Mouse (Mus musculus) ES-Bruce4 (cell line): ENCODE measurements around the gene Slit1. TPM values are rescaled to one million over a fixed set of nuclear protein-coding genes. Genes with fewer than 3 reads are reported as not detected.

Experiments
- H3K27ac ChIP-seq: 2 replicates; pipeline ENCODE4 v1.5.1; 2012; ENCODE audit warnings: low read length, inconsistent platforms; ENCODE audit not compliant: insufficient read depth
- H3K27me3 ChIP-seq: 2 replicates; pipeline ENCODE4 v1.6.1; 2012; ENCODE audit warnings: mild to moderate bottlenecking, low read length, inconsistent platforms; ENCODE audit not compliant: control insufficient read depth, poor library complexity, insufficient read depth, severe bottlenecking
- H3K36me3 ChIP-seq: 2 replicates; pipeline ENCODE4 v1.6.1; 2012; ENCODE audit warnings: inconsistent platforms, mild to moderate bottlenecking, low read length, moderate library complexity; ENCODE audit not compliant: control insufficient read depth, poor library complexity, insufficient read depth, severe bottlenecking
- H3K4me1 ChIP-seq: one replicate; pipeline ENCODE4 v1.8.1; 2011; ENCODE audit warnings: low read length; ENCODE audit not compliant: control insufficient read depth, insufficient read depth
- H3K4me3 ChIP-seq: 2 replicates; pipeline ENCODE4 v1.5.1; 2011; ENCODE audit warnings: low read depth, mild to moderate bottlenecking, low read length
- H3K9ac ChIP-seq: 2 replicates; pipeline ENCODE4 v1.6.1; 2012; ENCODE audit warnings: low read depth, mild to moderate bottlenecking, inconsistent platforms; ENCODE audit not compliant: poor library complexity, severe bottlenecking
- H3K9me3 ChIP-seq: replicated peaks from 2 replicates; pipeline ENCODE4 v1.6.1; 2012; ENCODE audit warnings: mild to moderate bottlenecking, low read length, inconsistent platforms; ENCODE audit not compliant: control insufficient read depth, poor library complexity, insufficient read depth, severe bottlenecking
- CTCF ChIP-seq: IDR thresholded peaks from one replicate; pipeline ENCODE4 v1.8.1; 2011; ENCODE audit warnings: low read depth, low read length
- EP300 ChIP-seq: IDR thresholded peaks from 2 replicates; pipeline ENCODE4 v1.6.1; 2011; ENCODE audit warnings: low read depth, low read length; ENCODE audit not compliant: insufficient read depth
- POLR2A ChIP-seq: IDR thresholded peaks from one replicate; pipeline ENCODE4 v1.8.1; 2011; ENCODE audit warnings: low read length; ENCODE audit not compliant: insufficient read depth
- polyA plus RNA-seq: library from polyadenylated mRNA; stranded (reverse); fragments of >200 nt; gene quantifications from 2 replicates; pipeline ENCODE4 v1.2.4, GENCODE M21; 2011; ENCODE audit warnings: low read depth; ENCODE audit not compliant: missing spikeins, insufficient read depth, insufficient read length

The Slit1 gene
- polyA plus RNA-seq, 1 experiment: 1.2 TPM

GRCm38 (mm10) chr19:41677575-41677974 is 65.9 kb downstream of the Slit1 start:
- no peak overlapping the region for H3K9ac ChIP-seq
- H3K4me1 ChIP-seq: peaks cover 3% of the 10 kb centered on the region
- H3K4me3 ChIP-seq: no peak overlapping the region
- H3K9me3 ChIP-seq: no peaks in the 10 kb centered on the region
- no peaks in the 10 kb centered on the region for H3K36me3 ChIP-seq
- H3K27ac ChIP-seq: no peak overlapping the region
- no peaks in the 10 kb centered on the region for H3K27me3 ChIP-seq
- no peak for TF ChIP-seq CTCF

GRCm38 (mm10) chr19:41675583-41675982 is 67.9 kb downstream of the Slit1 start:
- Histone ChIP-seq H3K27ac (no peak overlapping the region), H3K9ac (no peak overlapping the region), H3K4me1 (peaks cover 3% of the 10 kb centered on the region), H3K4me3 (no peak overlapping the region), H3K9me3 (no peaks in the 10 kb centered on the region), H3K36me3 (no peaks in the 10 kb centered on the region), H3K27me3 (no peaks in the 10 kb centered on the region)
- TF ChIP-seq EP300 (no peak), POLR2A (no peak), CTCF (no peak)

- no peak overlapping the region for H3K27ac ChIP-seq
- no peak overlapping the region for H3K9ac ChIP-seq
- no peak overlapping the region for H3K4me3 ChIP-seq
- H3K4me1 ChIP-seq: peaks cover 3% of the 10 kb centered on the region
- no peaks in the 10 kb centered on the region for H3K9me3 ChIP-seq
- TF ChIP-seq EP300 (no peak), CTCF (no peak), POLR2A (no peak)
- no peaks in the 10 kb centered on the region for H3K36me3 ChIP-seq
- no peaks in the 10 kb centered on the region for H3K27me3 ChIP-seq
These were observed 69.1 kb downstream of the Slit1 start for GRCm38 (mm10) chr19:41674366-41674765.

- Histone ChIP-seq H3K27ac (no peak overlapping the region), H3K4me1 (peaks cover 3% of the 10 kb centered on the region), H3K9ac (no peak overlapping the region), H3K36me3 (no peaks in the 10 kb centered on the region), H3K27me3 (no peaks in the 10 kb centered on the region), H3K9me3 (no peaks in the 10 kb centered on the region), H3K4me3 (no peak overlapping the region)
- TF ChIP-seq POLR2A (no peak), CTCF (no peak)
These were observed 70.6 kb downstream of the Slit1 start for GRCm38 (mm10) chr19:41672836-41673235.

DNA sequence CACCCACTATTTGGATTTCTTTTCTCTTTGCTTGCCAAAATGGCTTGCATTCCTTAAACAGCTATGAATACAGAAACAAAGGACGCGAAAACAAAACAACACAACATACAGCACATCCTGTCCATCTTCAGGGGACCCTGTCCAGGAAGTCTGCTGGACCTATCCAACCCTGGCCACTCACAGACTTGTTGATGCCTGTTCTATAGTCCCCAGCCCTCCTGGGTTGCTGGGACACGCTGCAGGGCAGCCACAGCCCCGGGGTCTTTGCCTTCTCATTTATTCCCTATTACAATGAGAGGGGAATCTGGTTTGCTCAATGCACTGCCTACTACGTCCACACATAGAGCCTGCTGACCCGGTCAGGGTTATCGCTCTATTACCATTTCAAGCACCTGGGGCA is 72.5 kb downstream of the Slit1 start:
- H3K27ac ChIP-seq: no peak overlapping the region
- no peaks in the 10 kb centered on the region for H3K36me3 ChIP-seq
- TF ChIP-seq POLR2A (no peak), CTCF (no peak)
- H3K9me3 ChIP-seq: no peaks in the 10 kb centered on the region
- no peak overlapping the region for H3K4me3 ChIP-seq
- H3K27me3 ChIP-seq: no peaks in the 10 kb centered on the region
- H3K4me1 ChIP-seq: no peaks in the 10 kb centered on the region
- no peak overlapping the region for H3K9ac ChIP-seq

- TF ChIP-seq EP300 (no peak), CTCF (no peak), POLR2A (no peak)
- Histone ChIP-seq H3K4me3 (no peak overlapping the region), H3K27ac (no peak overlapping the region), H3K9ac (no peak overlapping the region), H3K9me3 (no peaks in the 10 kb centered on the region), H3K27me3 (no peaks in the 10 kb centered on the region), H3K4me1 (no peaks in the 10 kb centered on the region), H3K36me3 (no peaks in the 10 kb centered on the region)
These were observed 73.0 kb downstream of the Slit1 start for GRCm38 (mm10) chr19:41670473-41670872.
